Mouse (Mus musculus) liver (tissue): ENCODE results near the gene Olfr713.

ENCODE experiments used
- DNase-seq: peaks from one replicate; pipeline ENCODE4 v3.0.0-alpha.2; 2020; ENCODE audit warnings: mixed read lengths

The Olfr713 gene

GRCm38 (mm10) chr7:107030874-107031273 is at the start of gene Olfr713:
Olfr713 (plus strand) TSS chr7:107031174.
- no peak for DNase-seq

- no peak for DNase-seq
Measured at GRCm38 (mm10) chr7:106985236-106985635, 45.7 kb upstream of the Olfr713 start.

- no peak for DNase-seq
Measured at GRCm38 (mm10) chr7:107000798-107001197, 30.2 kb upstream of the Olfr713 start.

DNA sequence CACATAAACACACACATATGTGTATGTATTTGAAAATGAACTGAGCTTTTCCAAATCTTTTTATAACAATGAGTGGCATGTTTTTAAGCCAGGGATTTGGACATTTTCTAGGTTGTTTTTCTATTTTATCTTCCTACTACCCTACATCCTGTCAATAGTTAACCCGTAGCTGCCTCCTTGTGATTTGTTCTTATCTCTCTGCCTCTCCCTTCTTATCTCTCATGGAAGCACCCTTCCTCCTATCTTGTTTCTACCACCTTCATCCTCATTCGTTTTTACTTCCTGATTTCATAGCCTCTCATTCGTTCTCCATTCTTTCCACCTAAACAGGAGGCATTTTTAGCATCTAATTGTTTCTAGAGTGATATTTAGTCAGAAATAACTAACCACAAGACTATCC is 26.8 kb upstream of the Olfr713 start:
- DNase-seq: no peak

DNA sequence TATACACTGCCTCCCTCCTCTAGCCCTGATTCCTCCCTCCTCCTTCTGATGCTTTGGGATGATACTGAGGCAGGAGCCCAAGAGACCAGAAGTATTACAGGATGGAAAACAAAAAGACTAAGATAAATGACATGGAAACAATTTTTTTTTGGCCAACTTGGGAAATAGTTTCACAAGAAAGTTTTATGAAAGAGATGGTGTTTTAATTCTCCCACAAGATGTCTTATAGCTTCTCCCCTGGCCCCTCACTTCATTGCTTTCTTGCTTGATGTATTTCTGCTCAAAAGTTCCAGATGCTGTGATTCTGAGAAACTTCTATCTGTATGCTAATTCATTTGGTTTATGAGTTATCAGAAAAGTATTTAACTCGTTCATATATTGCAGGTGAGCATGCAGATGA is 25.0 kb upstream of the Olfr713 start, which contains the start of gene Olfr2:
Gene Olfr2, minus strand, starts transcription at position 101 of the 400 bp plus-strand sequence.
- no peak for DNase-seq

- DNase-seq: no peak
Measured at GRCm38 (mm10) chr7:107039934-107040563, 9.1 kb downstream of the Olfr713 start.

- DNase-seq: no peak
Measured at GRCm38 (mm10) chr7:107043136-107043535, 12.2 kb downstream of the Olfr713 start.

GRCm38 (mm10) chr7:107044407-107044806 is 13.4 kb downstream of the Olfr713 start:
- DNase-seq: no peak

DNA sequence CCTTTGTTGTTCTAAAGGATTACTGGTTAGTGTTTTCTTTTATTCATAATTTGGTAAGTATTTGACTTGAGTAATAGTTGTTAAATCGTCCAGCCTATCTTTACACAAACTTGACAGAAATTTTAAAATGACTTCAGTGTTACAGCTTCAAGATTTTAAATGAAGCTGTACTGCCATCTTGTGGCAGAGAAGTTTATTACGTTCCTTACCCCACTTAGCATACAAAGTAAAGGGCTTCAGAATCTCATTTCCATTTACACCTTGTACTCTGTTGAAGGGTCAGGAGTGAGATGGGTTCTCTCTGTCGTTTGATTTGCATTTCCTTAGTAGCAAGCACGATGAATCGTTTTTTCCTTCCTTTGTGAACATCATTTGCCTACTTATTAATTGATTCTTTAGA is 14.9 kb downstream of the Olfr713 start:
- no peak for DNase-seq

DNA sequence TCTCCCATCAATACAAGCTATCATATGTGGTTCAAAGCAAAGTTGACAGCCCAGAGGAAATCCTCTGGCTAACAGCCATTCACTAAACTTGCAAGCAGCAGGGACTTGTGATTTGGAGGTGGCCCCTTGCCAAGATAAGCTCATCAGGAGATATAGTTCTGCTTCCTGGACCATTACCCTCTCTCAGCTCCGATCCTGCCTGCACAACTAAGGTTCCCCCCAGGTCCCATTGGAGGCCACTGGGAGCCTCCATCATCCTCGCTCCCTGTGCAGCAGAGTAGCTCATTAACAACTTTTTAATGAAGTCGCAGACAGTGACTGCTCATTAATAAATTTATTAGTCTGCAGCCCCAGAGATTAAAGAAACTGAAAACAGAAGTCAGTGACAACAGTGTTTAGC is 16.6 kb downstream of the Olfr713 start:
- DNase-seq: no peak

- no peak for DNase-seq
Measured at GRCm38 (mm10) chr7:107070681-107071080, 39.7 kb downstream of the Olfr713 start, which contains the start of gene Olfr714. Olfr714 (plus strand) TSS chr7:107070981.
